Mouse (Mus musculus) G1E (cell line): Measurements from ENCODE around the gene Klhl18.

Experiments
- CTCF ChIP-seq: IDR thresholded peaks from 2 replicates; pipeline ENCODE4 v1.5.1; 2012; ENCODE audit warnings: low read depth, low read length, inconsistent platforms, mixed read lengths
- GATA1 ChIP-seq: IDR thresholded peaks from 2 replicates; pipeline ENCODE4 v1.6.1; 2012; ENCODE audit warnings: borderline replicate concordance, low read length, inconsistent platforms, mixed read lengths
- TAL1 ChIP-seq: conservative IDR thresholded peaks from 2 replicates; pipeline ENCODE4 v1.6.1; 2012; ENCODE audit warnings: low read depth, low read length, inconsistent platforms, mixed read lengths

GRCm38 (mm10) chr9:110488841-110489240 is 12.3 kb upstream of the Klhl18 start:
- TF ChIP-seq CTCF (no peak), GATA1 (no peak), TAL1 (no peak)
